In genomic region chr19:21629030-21629429, GRCm38 (mm10) we compare ENCODE assay signal across 19 mouse cellular contexts. TPM values are rescaled to one million over a fixed set of nuclear protein-coding genes. Genes with fewer than 3 reads are reported as not detected.
DNase-seq lines count a peak whose midpoint lies in the region; ATAC-seq and TF ChIP-seq lines count a peak whose summit lies in the region.
"Had no signal": no experiment of that assay in that cellular context is flagged by ENCODE, and none has a peak within 500 bp of the region (broad histone marks: within the 10 kb centered on the region; RNA-seq: fewer than 3 reads in every experiment).

No protein-coding gene starts in this region.

- ATAC-seq in CD4-positive, CD25-positive, alpha-beta regulatory T cell, adult 4 months: peak; percentile 43
- no peak for ATAC-seq in hindbrain, postnatal 0 days
- ATAC-seq in kidney, embryonic 14.5 days (ENCODE audit: low FRiP score, low TSS enrichment): no peak
- ATAC-seq: forebrain, postnatal 0 days had no signal

- no peak overlapping the region for H3K4me3 ChIP-seq in hindbrain, postnatal 0 days (ENCODE audit: low read length)
- no peak overlapping the region for H3K4me3 ChIP-seq in kidney, embryonic 14.5 days (ENCODE audit: low read length)
- H3K4me3 ChIP-seq: forebrain, embryonic 10.5 days; forebrain, embryonic 13.5 days; gastrocnemius, adult 2 months; hindbrain, embryonic 12.5 days; hindbrain, embryonic 15.5 days had no signal

- H3K4me1 ChIP-seq in hindbrain, postnatal 0 days (ENCODE audit: insufficient read depth, low read length): no peaks in the 10 kb centered on the region
- 0 out of 2 replicates have a peak, but pooled peaks cover 4% of the 10 kb centered on the region for H3K4me1 ChIP-seq in kidney, embryonic 14.5 days (ENCODE audit: control insufficient read depth, insufficient read depth, low read length)
- H3K4me1 ChIP-seq: hindbrain, embryonic 15.5 days had no signal

- H3K27ac ChIP-seq in hindbrain, postnatal 0 days: no peak overlapping the region
- no peak overlapping the region for H3K27ac ChIP-seq in kidney, embryonic 14.5 days (ENCODE audit: low read depth, low read length)
- H3K27ac ChIP-seq: forebrain, embryonic 10.5 days; forebrain, embryonic 13.5 days; gastrocnemius, adult 2 months; hindbrain, embryonic 12.5 days; hindbrain, embryonic 15.5 days had no signal

- DNase-seq in A20 (ENCODE audit: low read depth, low spot score): peak; percentile 54
- DNase-seq in induced T-regulatory cell, adult 2 months (ENCODE audit: low read depth): peak; percentile 43
- DNase-seq in splenic B cell, adult 2 months (ENCODE audit: low read depth, low spot score): peak; percentile 46
- DNase-seq in hindbrain, postnatal 0 days (ENCODE audit: low spot score): no peak
- DNase-seq: adrenal gland, adult 8-10 months; adrenal gland, postnatal 25 days; cerebellum, adult 18-20 months; cerebellum, adult 9-10 months; cerebellum, postnatal 14 days; forebrain, postnatal 0 days; gastrocnemius, adult 2 months; gastrocnemius, postnatal 14 days had no signal

- no peak for TF ChIP-seq CTCF in hindbrain, postnatal 0 days (IDR thresholded peaks at IDR 0.05; ENCODE audit: low read depth)

- H3K27me3 ChIP-seq in splenic B cell, adult 2 months (ENCODE audit: control insufficient read depth, insufficient read depth, low read length, poor library complexity, severe bottlenecking): no peaks in the 10 kb centered on the region
- no peaks in the 10 kb centered on the region for H3K27me3 ChIP-seq in hindbrain, postnatal 0 days (ENCODE audit: insufficient read depth, low read length)
- H3K27me3 ChIP-seq in kidney, embryonic 14.5 days (ENCODE audit: control insufficient read depth, insufficient read depth, low read length): no peaks in the 10 kb centered on the region
- H3K27me3 ChIP-seq: forebrain, embryonic 13.5 days; hindbrain, embryonic 12.5 days; hindbrain, embryonic 15.5 days had no signal

- no peak overlapping the region for H3K4me2 ChIP-seq in hindbrain, postnatal 0 days (ENCODE audit: low read depth, low read length)
- H3K4me2 ChIP-seq in kidney, embryonic 14.5 days (replicated peaks; ENCODE audit: low read depth, low read length): no peak overlapping the region
- H3K4me2 ChIP-seq: forebrain, embryonic 13.5 days; heart, embryonic 11.5 days; hindbrain, embryonic 12.5 days; hindbrain, embryonic 15.5 days had no signal

- H3K36me3 ChIP-seq in splenic B cell, adult 2 months (ENCODE audit: control insufficient read depth, insufficient read depth, low read length, poor library complexity, severe bottlenecking): peaks cover 2% of the 10 kb centered on the region; the same call in 1 of the 2 replicates
- no peaks in the 10 kb centered on the region for H3K36me3 ChIP-seq in hindbrain, postnatal 0 days (ENCODE audit: insufficient read depth, low read length)
- no peaks in the 10 kb centered on the region for H3K36me3 ChIP-seq in kidney, embryonic 14.5 days (ENCODE audit: control insufficient read depth, insufficient read depth, low read length)
- H3K36me3 ChIP-seq: forebrain, embryonic 10.5 days; hindbrain, embryonic 12.5 days; hindbrain, embryonic 15.5 days had no signal

- H3K9ac ChIP-seq in hindbrain, postnatal 0 days (replicated peaks; ENCODE audit: low read length): no peak overlapping the region
- no peak overlapping the region for H3K9ac ChIP-seq in kidney, embryonic 14.5 days (ENCODE audit: low read depth, low read length)
- H3K9ac ChIP-seq: forebrain, embryonic 13.5 days; forebrain, postnatal 0 days; hindbrain, embryonic 12.5 days; hindbrain, embryonic 15.5 days had no signal

- 87% methylated on average over 1 of the region's 1 CpGs for WGBS in hindbrain, postnatal 0 days
- WGBS in kidney, embryonic 14.5 days: 94% methylated on average over 1 of the region's 1 CpGs

- no peaks in the 10 kb centered on the region for H3K9me3 ChIP-seq in hindbrain, postnatal 0 days (ENCODE audit: low read length)
- H3K9me3 ChIP-seq in kidney, embryonic 14.5 days (ENCODE audit: control insufficient read depth, low read length): no peaks in the 10 kb centered on the region
- H3K9me3 ChIP-seq: forebrain, embryonic 10.5 days; forebrain, embryonic 13.5 days; hindbrain, embryonic 12.5 days; hindbrain, embryonic 15.5 days had no signal

RNA-seq across cellular contexts. Expression of gene 1110059E24Rik, which starts 23.7 kb away (rescaled TPM):
- polyA plus RNA-seq in CD4-positive, CD25-positive, alpha-beta regulatory T cell, adult 4 months (2017; shearing (Covaris generic)): 10 to 100 TPM; 41.6 to 47.8 TPM
- total RNA-seq in hindbrain, postnatal 0 days (2014; rRNA removed): 19.0 and 20.7 TPM in 2 replicates
- 52.1 and 53.3 TPM in 2 replicates for polyA plus RNA-seq in hindbrain, postnatal 0 days (2015; fragmentation: Nextera tagmentation; extraction: Ambion mirVana)
- 69.1 and 87.5 TPM in 2 replicates for polyA plus RNA-seq in kidney, embryonic 14.5 days (2014; fragmentation: Nextera tagmentation; extraction: Ambion mirVana)

RNA-seq across cellular contexts. Expression of gene Abhd17b, which starts 24.0 kb away (rescaled TPM):
- polyA plus RNA-seq in CD4-positive, CD25-positive, alpha-beta regulatory T cell, adult 4 months (2017; shearing (Covaris generic)): 10 to 100 TPM in 1 of 2 experiments, 1 to 10 TPM in 1; 7.8 to 12.1 TPM
- total RNA-seq in hindbrain, postnatal 0 days (2014; rRNA removed): 50.0 and 58.6 TPM in 2 replicates
- 51.9 and 55.5 TPM in 2 replicates for polyA plus RNA-seq in hindbrain, postnatal 0 days (2015; fragmentation: Nextera tagmentation; extraction: Ambion mirVana)
- 31.2 and 43.0 TPM in 2 replicates for polyA plus RNA-seq in kidney, embryonic 14.5 days (2014; fragmentation: Nextera tagmentation; extraction: Ambion mirVana)
